Mouse (Mus musculus) gastrocnemius, adult 2 months (tissue): Measurements from ENCODE around the gene Lrrn2. TPM values are rescaled to one million over a fixed set of nuclear protein-coding genes. Genes with fewer than 3 reads are reported as not detected.

Experiments used
- DNase-seq: peaks from one replicate; pipeline ENCODE4 v3.0.0; 2022
- H3K27ac ChIP-seq: fragments of 200-600 bp; 2 replicates; pipeline ENCODE4 v1.8.1; 2022; ENCODE audit warnings: mild to moderate bottlenecking
- H3K4me3 ChIP-seq: fragments of 200-600 bp; 2 replicates; pipeline ENCODE4 v1.8.1; 2022; ENCODE audit warnings: mild to moderate bottlenecking, moderate library complexity
- CTCF ChIP-seq: fragments of 200-600 bp; IDR thresholded peaks from 2 replicates; pipeline ENCODE4 v1.8.1; 2022; ENCODE audit warnings: antibody characterized with exemption, mild to moderate bottlenecking, moderate library complexity
- intact Hi-C: fragments of 180-260 bp; cut with DNase I; formaldehyde crosslinking; loops from one replicate; pipeline ENCODE4 v1.15.1; 2025
- long read RNA-seq, 2 experiments: library from polyadenylated mRNA; stranded (forward); transcript quantifications; one replicate each; pipeline ENCODE4 v2.0.0; 2021
- total RNA-seq, 2 experiments: library from RNA; stranded (reverse); gene quantifications; 2 replicates each; pipeline ENCODE4 v1.2.3; 2021

The Lrrn2 gene
- under 1 TPM; 0.33 to 0.73 TPM for total RNA-seq
- long read RNA-seq, experiment 1 = 0 reads
- long read RNA-seq, experiment 2, partial matches to known transcripts = 0 of 1 reads
- long read RNA-seq, experiment 2, other reads (novel, unspliced or antisense) = 1 of 1 reads

GRCm38 (mm10) chr1:132880161-132881005, at the start of gene Lrrn2:
Gene Lrrn2 (plus strand): TSS chr1:132880273.
- H3K4me3 ChIP-seq = peak within 1 kb of the TSS; percentile 77
- no peak for TF ChIP-seq CTCF
- intact Hi-C loops = no loop called here
- peak; percentile 47 for DNase-seq
- peak within 1 kb of the TSS; percentile 40; the same call in 1 of the 2 replicates for H3K27ac ChIP-seq

- H3K27ac ChIP-seq = no peak overlapping the region
- no peak for TF ChIP-seq CTCF
- intact Hi-C loops = no loop called here
- no peak for DNase-seq
- no peak overlapping the region for H3K4me3 ChIP-seq
Measured at GRCm38 (mm10) chr1:132831963-132832362, 48.1 kb upstream of the Lrrn2 start.

- intact Hi-C loops = no loop called here
- Histone ChIP-seq H3K27ac (no peak overlapping the region), H3K4me3 (no peak overlapping the region)
- TF ChIP-seq CTCF = no peak
- DNase-seq = no peak
Measured at GRCm38 (mm10) chr1:132834037-132834436, 46.0 kb upstream of the Lrrn2 start.

- Histone ChIP-seq H3K27ac (no peak overlapping the region), H3K4me3 (no peak overlapping the region)
- no peak for TF ChIP-seq CTCF
- intact Hi-C loops = no loop called here
- no peak for DNase-seq
Measured at GRCm38 (mm10) chr1:132836895-132837294, 43.2 kb upstream of the Lrrn2 start.

DNA sequence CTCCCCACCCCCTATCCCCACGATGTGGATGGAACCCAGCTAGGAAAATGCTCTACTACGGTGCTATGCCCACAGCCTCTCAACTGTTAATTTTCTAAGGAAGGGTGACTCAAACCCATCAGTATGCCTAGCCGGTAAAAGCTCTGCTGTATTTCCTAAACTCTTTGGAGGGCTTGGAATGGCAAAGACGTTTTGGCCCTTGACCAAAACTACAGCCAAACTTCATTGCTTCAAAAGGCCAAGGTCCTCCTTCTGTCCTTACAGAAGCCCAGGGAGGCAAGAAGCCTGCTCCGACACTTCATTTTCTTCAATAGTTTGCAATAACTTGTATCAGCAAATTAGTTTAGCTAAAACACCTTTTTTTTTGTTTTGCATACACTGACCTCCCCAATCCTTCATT, 42.4 kb upstream of the Lrrn2 start:
- no peak overlapping the region for H3K4me3 ChIP-seq
- DNase-seq = no peak
- no peak for TF ChIP-seq CTCF
- H3K27ac ChIP-seq = no peak overlapping the region
- intact Hi-C loops = no loop called here

DNA sequence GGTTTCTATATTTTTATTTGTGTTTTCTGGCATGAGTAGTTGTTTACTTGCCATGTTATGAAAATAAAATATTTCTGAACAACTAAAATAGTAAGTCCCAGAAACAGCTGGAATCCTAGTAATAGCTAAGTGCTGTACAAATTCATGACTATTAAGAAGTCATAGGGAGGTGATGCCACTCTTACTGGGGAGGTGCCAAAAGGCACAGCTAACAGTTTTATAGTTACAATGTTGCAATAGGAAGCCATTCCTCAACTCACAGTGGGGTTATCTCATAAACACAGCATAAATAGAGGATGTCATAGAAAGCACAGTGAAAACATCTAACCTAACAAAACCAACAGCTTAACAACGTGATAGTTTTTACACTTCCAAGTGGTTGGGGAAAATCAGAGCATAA, 41.7 kb upstream of the Lrrn2 start:
- Histone ChIP-seq H3K27ac (no peak overlapping the region), H3K4me3 (no peak overlapping the region)
- intact Hi-C loops = no loop called here
- TF ChIP-seq CTCF = no peak
- no peak for DNase-seq

- intact Hi-C loops = no loop called here
- DNase-seq = no peak
- Histone ChIP-seq H3K27ac (no peak overlapping the region), H3K4me3 (no peak overlapping the region)
- peak; percentile 24; the same call in 1 of the 2 replicates for TF ChIP-seq CTCF
Measured at GRCm38 (mm10) chr1:132843612-132844011, 36.5 kb upstream of the Lrrn2 start.

GRCm38 (mm10) chr1:132844088-132844804, 35.8 kb upstream of the Lrrn2 start:
- intact Hi-C loops = no loop called here
- Histone ChIP-seq H3K4me3 (no peak overlapping the region), H3K27ac (no peak overlapping the region)
- no peak for TF ChIP-seq CTCF
- peak; percentile 81 for DNase-seq

DNA sequence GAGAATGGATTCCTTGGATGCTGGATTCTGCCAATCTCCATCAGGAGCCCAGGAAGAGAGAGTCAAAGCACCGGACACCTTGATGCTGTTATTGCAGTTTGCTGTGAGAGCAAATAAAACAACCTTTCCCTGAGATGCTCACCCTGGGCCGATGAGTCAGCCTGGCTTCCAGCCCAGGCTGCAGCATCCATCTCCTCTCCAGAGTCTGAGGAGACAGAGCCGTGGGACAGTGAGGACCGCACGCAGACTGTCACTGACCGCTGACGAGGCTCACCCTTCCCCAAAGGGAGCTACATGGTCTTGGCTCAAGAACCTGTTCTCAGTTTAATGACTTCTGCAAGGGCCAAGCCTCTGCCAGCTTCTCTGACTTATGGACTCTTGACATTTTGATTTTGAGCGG, 34.3 kb upstream of the Lrrn2 start:
- Histone ChIP-seq H3K4me3 (no peak overlapping the region), H3K27ac (no peak overlapping the region)
- intact Hi-C loops = no loop called here
- peak; percentile 37 for DNase-seq
- no peak for TF ChIP-seq CTCF

DNA sequence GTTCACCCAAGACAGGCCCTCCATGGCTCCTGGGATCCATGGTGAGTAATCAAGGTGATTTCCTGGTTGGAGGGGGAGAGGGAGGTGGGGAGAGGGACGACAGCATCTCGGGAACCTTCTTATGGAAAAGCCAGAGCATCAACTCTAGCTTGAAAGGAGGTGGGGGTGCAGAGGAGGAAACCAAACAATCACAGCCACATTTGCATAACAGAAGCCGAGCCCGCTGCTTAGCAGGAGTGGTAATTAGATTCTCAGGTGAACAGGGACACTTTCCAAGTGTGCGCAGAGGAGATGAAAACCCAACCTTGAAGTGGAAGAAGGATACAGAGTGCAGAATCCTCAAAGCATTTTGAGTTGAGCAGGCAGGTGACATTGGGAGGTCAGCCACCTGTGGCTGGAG, 29.3 kb upstream of the Lrrn2 start:
- TF ChIP-seq CTCF = no peak

DNA sequence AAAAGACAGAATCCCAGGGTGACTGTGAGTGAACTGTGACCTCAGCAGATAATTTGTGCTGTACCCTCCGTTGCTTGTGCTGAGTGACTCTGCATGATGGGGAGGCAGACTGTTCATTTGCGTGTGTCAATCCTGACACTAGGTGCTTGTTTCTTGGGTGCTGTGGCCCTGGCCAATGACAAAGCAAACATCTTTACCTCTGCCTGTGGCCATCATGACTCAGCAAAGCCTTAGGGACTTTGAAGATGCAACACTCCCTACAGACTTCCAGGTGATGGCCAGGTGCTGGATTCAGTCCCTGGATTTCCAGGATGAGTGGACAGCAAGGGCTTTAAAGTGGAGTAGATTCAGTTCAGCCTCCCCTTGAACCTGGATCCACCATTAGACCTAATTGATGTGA, 28.8 kb upstream of the Lrrn2 start:
- H3K4me3 ChIP-seq = no peak overlapping the region
- TF ChIP-seq CTCF = no peak
- intact Hi-C loops = no loop called here
- no peak overlapping the region for H3K27ac ChIP-seq
- DNase-seq = no peak

More for the DNA sequence above, 29.3 kb upstream of the Lrrn2 start:
- Histone ChIP-seq H3K27ac (no peak overlapping the region), H3K4me3 (no peak overlapping the region)
- DNase-seq = no peak
- intact Hi-C loops = no loop called here

- DNase-seq = peak; percentile 36
- intact Hi-C loops = no loop called here
- no peak for TF ChIP-seq CTCF
- H3K27ac ChIP-seq = no peak overlapping the region
- no peak overlapping the region for H3K4me3 ChIP-seq
Measured at GRCm38 (mm10) chr1:132851771-132852170, 28.3 kb upstream of the Lrrn2 start.

DNA sequence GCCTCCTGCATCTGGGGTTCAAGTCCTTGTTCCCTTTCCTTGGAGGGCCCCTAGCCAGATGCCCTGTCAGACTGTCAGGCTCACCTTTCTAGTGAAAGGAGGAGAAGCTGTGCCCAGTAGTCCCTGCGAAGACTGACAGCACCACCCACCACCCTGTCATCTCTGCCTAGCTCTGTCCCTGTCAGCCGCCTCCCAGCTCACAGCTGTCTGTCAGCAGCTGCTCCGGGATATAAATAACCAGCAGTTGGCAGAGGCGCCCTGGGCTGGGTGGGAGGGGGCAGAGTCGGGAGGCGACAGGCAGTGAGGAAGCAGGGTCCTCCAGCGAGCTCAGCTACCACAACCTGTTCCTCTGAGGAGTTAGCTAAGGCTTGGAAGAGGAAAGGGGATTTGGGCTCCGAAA, 26.8 kb upstream of the Lrrn2 start:
- TF ChIP-seq CTCF = no peak
- peak; percentile 59 for DNase-seq
- intact Hi-C loops = no loop called here
- no peak overlapping the region for H3K4me3 ChIP-seq
- H3K27ac ChIP-seq = 0 out of 2 replicates have a peak overlapping the region, but pooled peaks have one; percentile 40
